Mouse (Mus musculus): ENCODE data around the gene Slc38a9. TPM values are rescaled to one million over a fixed set of nuclear protein-coding genes. Genes with fewer than 3 reads are reported as not detected.

Gene Slc38a9
- polyA plus RNA-seq, 1 experiment from 2014 or later: 26.1 TPM

DNA sequence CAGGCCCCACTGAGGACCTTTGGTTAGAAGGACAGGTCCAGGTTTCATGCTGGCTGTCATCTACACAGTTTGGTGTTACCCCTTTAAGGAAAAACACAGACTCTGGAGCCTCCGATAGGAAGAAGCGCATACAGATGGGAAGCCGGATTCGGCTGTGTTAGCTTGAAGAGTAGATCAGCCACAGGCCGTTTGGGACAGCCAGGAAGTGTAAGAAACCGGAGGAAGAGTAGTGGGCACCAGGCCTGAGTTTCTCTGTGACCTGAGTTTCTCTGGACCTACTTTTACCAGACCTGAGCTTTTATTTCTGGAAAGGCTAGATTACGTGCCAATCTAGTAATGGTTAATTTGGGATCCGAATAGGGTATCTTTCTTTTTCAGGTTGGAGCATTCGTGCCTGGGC is 76.6 kb downstream of the Slc38a9 start:
- WGBS: 89% methylated on average over 9 of the region's 9 CpGs

GRCm38 (mm10) chr13:112738005-112738404 is 77.5 kb downstream of the Slc38a9 start:
- H3K36me3 ChIP-seq: peaks cover 3% of the 10 kb centered on the region; the same call in 1 of the 2 replicates

More for the DNA sequence above, 76.6 kb downstream of the Slc38a9 start:
- Histone ChIP-seq H3K9me3 (no peaks in the 10 kb centered on the region), H3K4me1 (replicated peaks) (no peaks in the 10 kb centered on the region), H3K4me3 (no peak overlapping the region), H3K27ac (replicated peaks) (no peak overlapping the region), H3K4me2 (no peak overlapping the region), H3K27me3 (no peaks in the 10 kb centered on the region), H3K9ac (no peak overlapping the region), H3K36me3 (peaks cover 10% of the 10 kb centered on the region)
- ATAC-seq (ENCODE audit: low read depth): no peak

GRCm38 (mm10) chr13:112740073-112740472 is 79.5 kb downstream of the Slc38a9 start:
- peaks cover 3% of the 10 kb centered on the region; the same call in 1 of the 2 replicates for H3K36me3 ChIP-seq
- H3K9ac ChIP-seq: no peak overlapping the region
- H3K4me3 ChIP-seq: no peak overlapping the region
- H3K9me3 ChIP-seq: no peaks in the 10 kb centered on the region
- no peaks in the 10 kb centered on the region for H3K27me3 ChIP-seq
- 91% methylated on average over 6 of the region's 6 CpGs for WGBS
- H3K4me2 ChIP-seq: no peak overlapping the region
- H3K4me1 ChIP-seq (replicated peaks): no peaks in the 10 kb centered on the region
- no peak for ATAC-seq (ENCODE audit: low read depth)
- no peak overlapping the region for H3K27ac ChIP-seq (replicated peaks)

More at GRCm38 (mm10) chr13:112738005-112738404, 77.5 kb downstream of the Slc38a9 start:
- 88% methylated on average over 16 of the region's 16 CpGs for WGBS
- Histone ChIP-seq H3K27me3 (no peaks in the 10 kb centered on the region), H3K27ac (replicated peaks) (no peak overlapping the region), H3K4me3 (no peak overlapping the region), H3K9ac (no peak overlapping the region), H3K9me3 (no peaks in the 10 kb centered on the region), H3K4me2 (no peak overlapping the region), H3K4me1 (replicated peaks) (no peaks in the 10 kb centered on the region)
- no peak for ATAC-seq (ENCODE audit: low read depth)

- Histone ChIP-seq H3K4me1 (replicated peaks) (no peaks in the 10 kb centered on the region), H3K27ac (replicated peaks) (no peak overlapping the region), H3K4me2 (no peak overlapping the region), H3K9me3 (no peaks in the 10 kb centered on the region), H3K27me3 (no peaks in the 10 kb centered on the region), H3K36me3 (peaks cover 3% of the 10 kb centered on the region; the same call in 1 of the 2 replicates), H3K4me3 (no peak overlapping the region), H3K9ac (no peak overlapping the region)
- 69% methylated on average over 14 of the region's 14 CpGs for WGBS
- no peak for ATAC-seq (ENCODE audit: low read depth)
Measured at GRCm38 (mm10) chr13:112742076-112742830, 81.7 kb downstream of the Slc38a9 start.

- no peak overlapping the region for H3K4me2 ChIP-seq
- H3K36me3 ChIP-seq: no peaks in the 10 kb centered on the region
- no peak overlapping the region for H3K27ac ChIP-seq (replicated peaks)
- H3K9ac ChIP-seq: no peak overlapping the region
- WGBS: 87% methylated on average over 4 of the region's 4 CpGs
- H3K9me3 ChIP-seq: no peaks in the 10 kb centered on the region
- no peaks in the 10 kb centered on the region for H3K4me1 ChIP-seq (replicated peaks)
- no peak for ATAC-seq (ENCODE audit: low read depth)
- no peak overlapping the region for H3K4me3 ChIP-seq
- no peaks in the 10 kb centered on the region for H3K27me3 ChIP-seq
Measured at GRCm38 (mm10) chr13:112743647-112744046, 83.1 kb downstream of the Slc38a9 start.

DNA sequence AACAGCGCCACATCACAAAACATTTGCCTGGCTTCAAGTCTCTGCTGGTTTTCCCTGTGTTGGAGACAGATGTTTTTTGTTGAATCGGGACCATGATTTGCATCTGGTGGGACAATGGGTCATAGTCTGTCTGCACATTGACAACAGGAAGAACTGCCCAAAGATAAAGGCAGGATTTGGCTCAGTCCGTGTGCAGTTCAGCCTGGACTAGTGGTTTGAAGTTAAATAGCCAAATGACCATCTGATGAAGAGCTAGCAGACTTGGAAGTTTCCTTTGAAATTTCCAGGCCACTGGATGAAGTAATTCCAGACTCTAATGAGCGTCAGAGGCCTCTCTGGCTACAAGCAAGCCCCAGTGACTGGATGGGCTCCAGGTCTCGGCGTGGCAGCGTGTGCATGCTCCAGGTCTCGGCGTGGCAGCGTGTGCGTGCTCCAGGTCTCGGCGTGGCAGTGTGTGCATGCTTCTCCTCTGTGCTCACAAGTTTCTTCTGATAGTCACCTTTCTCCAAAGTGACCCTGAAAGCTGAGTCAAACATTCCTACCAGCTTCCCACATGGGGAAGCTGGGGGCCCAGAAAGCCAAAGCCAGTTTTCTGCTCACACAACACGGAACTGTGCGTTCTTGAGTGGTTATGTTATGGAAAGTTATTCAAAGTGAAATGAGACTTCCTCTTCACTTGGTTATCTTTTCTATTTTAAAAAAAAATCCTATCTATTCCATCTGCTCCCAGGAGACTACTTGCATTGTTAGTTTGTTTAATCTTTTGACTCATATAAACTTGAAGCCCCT is 83.7 kb downstream of the Slc38a9 start:
- Histone ChIP-seq H3K4me3 (no peak overlapping the region), H3K27me3 (no peaks in the 10 kb centered on the region), H3K4me1 (replicated peaks) (no peaks in the 10 kb centered on the region), H3K36me3 (no peaks in the 10 kb centered on the region), H3K9me3 (no peaks in the 10 kb centered on the region), H3K9ac (no peak overlapping the region), H3K27ac (replicated peaks) (no peak overlapping the region), H3K4me2 (no peak overlapping the region)
- WGBS: 87% methylated on average over 15 of the region's 15 CpGs
- no peak for ATAC-seq (ENCODE audit: low read depth)

DNA sequence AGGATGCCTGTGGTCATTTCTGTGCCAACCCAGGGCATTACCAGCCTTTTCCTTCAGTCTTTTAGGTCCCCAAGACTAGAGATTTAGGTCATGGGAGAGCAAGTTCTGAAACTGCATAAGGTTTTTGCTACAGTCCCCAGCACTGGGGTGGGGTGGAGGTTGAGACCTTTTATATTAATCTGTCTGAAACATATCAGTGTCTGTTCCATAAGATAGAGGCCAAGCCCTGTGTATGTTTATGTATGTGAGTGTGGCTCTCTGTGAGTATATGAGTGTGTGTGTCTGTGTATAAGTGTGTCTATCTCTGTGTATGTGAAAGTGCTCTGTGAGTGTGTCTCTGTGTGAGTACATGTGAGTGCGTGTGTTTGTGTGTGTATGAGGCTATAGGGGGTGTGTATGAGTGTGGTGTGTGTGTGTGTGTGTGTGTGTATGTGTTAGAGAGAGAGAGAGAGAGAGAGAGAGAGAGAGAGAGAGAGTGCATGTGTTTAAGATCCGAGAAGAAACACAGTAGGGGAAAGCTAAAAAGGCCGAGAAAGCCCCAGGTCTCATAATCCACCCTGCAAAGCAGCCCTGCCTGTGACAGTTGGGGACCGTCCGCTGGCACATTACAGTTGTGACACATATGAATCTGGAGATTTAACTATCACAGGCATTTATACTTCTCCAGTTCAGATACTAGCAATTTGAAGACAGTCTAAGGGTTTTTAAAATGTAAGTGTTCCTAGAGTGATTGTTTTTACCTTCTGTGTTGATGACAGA is 85.6 kb downstream of the Slc38a9 start:
- no peak overlapping the region for H3K4me3 ChIP-seq

DNA sequence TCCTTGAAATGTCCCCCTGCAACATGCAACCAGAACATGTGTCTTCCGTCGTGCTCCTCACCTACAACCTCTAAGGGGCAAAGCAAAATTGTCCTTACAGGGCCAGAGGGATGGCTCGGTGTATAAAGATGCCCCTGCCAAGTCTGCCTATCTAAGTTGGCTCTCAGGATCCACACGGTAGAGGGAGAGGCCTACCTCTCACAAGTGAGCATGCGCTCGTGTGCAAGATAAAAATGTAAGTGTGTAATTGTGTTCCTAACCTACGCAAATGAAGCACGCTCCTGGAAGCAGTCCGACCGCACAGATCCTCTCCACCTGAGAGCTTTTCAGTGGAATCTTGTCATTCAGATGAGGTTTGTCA is 86.1 kb downstream of the Slc38a9 start:
- WGBS: 91% methylated on average over 10 of the region's 10 CpGs
- Histone ChIP-seq H3K4me3 (no peak overlapping the region), H3K9me3 (no peaks in the 10 kb centered on the region), H3K27me3 (no peaks in the 10 kb centered on the region), H3K4me1 (replicated peaks) (peaks cover 8% of the 10 kb centered on the region), H3K9ac (no peak overlapping the region), H3K27ac (replicated peaks) (no peak overlapping the region), H3K36me3 (no peaks in the 10 kb centered on the region), H3K4me2 (no peak overlapping the region)
- no peak for ATAC-seq (ENCODE audit: low read depth)

More for the DNA sequence above, 85.6 kb downstream of the Slc38a9 start:
- H3K4me2 ChIP-seq: no peak overlapping the region
- no peak for ATAC-seq (ENCODE audit: low read depth)
- 84% methylated on average over 5 of the region's 5 CpGs for WGBS
- no peaks in the 10 kb centered on the region for H3K36me3 ChIP-seq
- H3K27me3 ChIP-seq: no peaks in the 10 kb centered on the region
- H3K27ac ChIP-seq (replicated peaks): no peak overlapping the region
- H3K4me1 ChIP-seq (replicated peaks): peaks cover 2% of the 10 kb centered on the region; the same call in 1 of the 2 replicates
- H3K9me3 ChIP-seq: no peaks in the 10 kb centered on the region
- H3K9ac ChIP-seq: no peak overlapping the region

GRCm38 (mm10) chr13:112747808-112748430 is 87.4 kb downstream of the Slc38a9 start:
- WGBS: 77% methylated on average over 6 of the region's 6 CpGs
- Histone ChIP-seq H3K27me3 (no peaks in the 10 kb centered on the region), H3K4me2 (no peak overlapping the region), H3K9ac (no peak overlapping the region), H3K4me1 (replicated peaks) (peaks cover 11% of the 10 kb centered on the region), H3K27ac (replicated peaks) (no peak overlapping the region), H3K4me3 (no peak overlapping the region), H3K36me3 (no peaks in the 10 kb centered on the region), H3K9me3 (no peaks in the 10 kb centered on the region)
- ATAC-seq (ENCODE audit: low read depth): no peak

GRCm38 (mm10) chr13:112748808-112749510 is 88.4 kb downstream of the Slc38a9 start:
- Histone ChIP-seq H3K9ac (no peak overlapping the region), H3K27ac (replicated peaks) (no peak overlapping the region), H3K9me3 (no peaks in the 10 kb centered on the region), H3K4me1 (replicated peaks) (peaks cover 11% of the 10 kb centered on the region), H3K4me2 (no peak overlapping the region), H3K4me3 (no peak overlapping the region), H3K36me3 (no peaks in the 10 kb centered on the region), H3K27me3 (no peaks in the 10 kb centered on the region)
- no peak for ATAC-seq (ENCODE audit: low read depth)
- 89% methylated on average over 11 of the region's 11 CpGs for WGBS

DNA sequence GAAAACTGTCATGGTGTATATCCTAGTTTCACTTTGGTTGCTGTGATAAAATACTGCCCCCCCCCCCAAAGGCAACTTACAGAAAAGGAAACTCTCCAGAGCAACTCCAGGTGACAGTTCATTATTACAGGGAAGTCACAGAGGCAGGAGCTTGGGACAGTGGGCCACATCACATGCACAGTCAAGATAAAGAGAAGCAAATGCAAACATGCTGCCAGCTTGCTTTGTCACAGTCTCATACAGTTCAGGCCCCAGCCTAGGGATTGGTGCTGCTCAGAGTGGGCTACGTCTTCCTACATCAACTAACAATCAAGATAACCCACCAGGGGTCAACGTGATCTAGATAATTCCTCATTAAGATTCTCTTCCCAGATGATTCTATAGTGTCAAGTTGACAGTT is 89.3 kb downstream of the Slc38a9 start:
- H3K36me3 ChIP-seq: no peaks in the 10 kb centered on the region
- ATAC-seq (ENCODE audit: low read depth): no peak
- no peaks in the 10 kb centered on the region for H3K27me3 ChIP-seq
- H3K9me3 ChIP-seq: no peaks in the 10 kb centered on the region
- no peak overlapping the region for H3K9ac ChIP-seq
- WGBS: 94% methylated on average over 2 of the region's 2 CpGs
- H3K27ac ChIP-seq (replicated peaks): no peak overlapping the region
- H3K4me1 ChIP-seq (replicated peaks): peaks cover 11% of the 10 kb centered on the region
- H3K4me2 ChIP-seq: no peak overlapping the region
- no peak overlapping the region for H3K4me3 ChIP-seq

All from neural tube, embryonic 13.5 days (tissue).